Mouse (Mus musculus) ES-E14 (cell line): ENCODE data around the gene Zfp108.
A peak's percentile ranks its signal among the peaks of the same experiment; 100 is the strongest.

Experiments
- CHD2 ChIP-seq: IDR thresholded peaks from 2 replicates; pipeline ENCODE4 v1.6.1; 2014; ENCODE audit warnings: mild to moderate bottlenecking, low read depth, low read length, inconsistent platforms
- HCFC1 ChIP-seq: IDR thresholded peaks from 2 replicates; pipeline ENCODE4 v1.6.1; 2012; ENCODE audit warnings: low read length, inconsistent platforms, borderline replicate concordance; ENCODE audit not compliant: insufficient read depth
- MAFK ChIP-seq: IDR thresholded peaks from 2 replicates; pipeline ENCODE4 v1.6.1; 2014; ENCODE audit warnings: mild to moderate bottlenecking, low read depth, low read length, inconsistent platforms; ENCODE audit not compliant: insufficient read depth
- ZC3H11A ChIP-seq: IDR thresholded peaks from 2 replicates; pipeline ENCODE4 v1.6.1; 2012; ENCODE audit warnings: low read depth, mild to moderate bottlenecking, inconsistent platforms, low read length, borderline replicate concordance
- ZNF384 ChIP-seq: IDR thresholded peaks from 2 replicates; pipeline ENCODE4 v1.6.1; 2012; ENCODE audit warnings: low read depth, low read length, inconsistent platforms

DNA sequence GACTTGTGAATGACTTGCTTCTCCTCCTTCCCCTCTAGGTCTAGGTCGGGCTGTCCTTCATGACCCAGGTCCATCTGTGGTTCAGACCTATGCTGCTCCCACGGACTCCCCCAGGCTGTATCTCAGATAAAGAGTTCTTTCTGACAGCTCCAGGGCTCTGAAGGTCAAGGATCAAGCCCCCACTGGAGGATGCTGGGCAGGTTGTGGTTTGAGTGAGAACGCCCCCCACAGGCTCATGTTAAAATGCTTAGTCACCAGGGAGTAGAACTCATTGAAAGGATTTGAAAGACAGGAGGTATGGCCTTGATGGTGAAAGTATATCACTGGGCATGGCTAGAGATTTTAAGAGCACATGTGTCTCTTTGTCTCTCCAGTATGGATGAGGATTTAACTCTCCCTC lies 14.7 kb downstream of the Zfp108 start:
- TF ChIP-seq CHD2 (no peak), HCFC1 (no peak), ZC3H11A (no peak), MAFK (peak; percentile 32; the same call in 1 of the 2 replicates), ZNF384 (no peak)
